Mouse (Mus musculus) ES-Bruce4 (cell line): ENCODE measurements around the gene Iqschfp.

Experiments used
- CTCF ChIP-seq: IDR thresholded peaks from one replicate; pipeline ENCODE4 v1.8.1; 2011; ENCODE audit warnings: low read depth, low read length
- EP300 ChIP-seq: IDR thresholded peaks from 2 replicates; pipeline ENCODE4 v1.6.1; 2011; ENCODE audit warnings: low read depth, low read length; ENCODE audit not compliant: insufficient read depth
- POLR2A ChIP-seq: IDR thresholded peaks from one replicate; pipeline ENCODE4 v1.8.1; 2011; ENCODE audit warnings: low read length; ENCODE audit not compliant: insufficient read depth

DNA sequence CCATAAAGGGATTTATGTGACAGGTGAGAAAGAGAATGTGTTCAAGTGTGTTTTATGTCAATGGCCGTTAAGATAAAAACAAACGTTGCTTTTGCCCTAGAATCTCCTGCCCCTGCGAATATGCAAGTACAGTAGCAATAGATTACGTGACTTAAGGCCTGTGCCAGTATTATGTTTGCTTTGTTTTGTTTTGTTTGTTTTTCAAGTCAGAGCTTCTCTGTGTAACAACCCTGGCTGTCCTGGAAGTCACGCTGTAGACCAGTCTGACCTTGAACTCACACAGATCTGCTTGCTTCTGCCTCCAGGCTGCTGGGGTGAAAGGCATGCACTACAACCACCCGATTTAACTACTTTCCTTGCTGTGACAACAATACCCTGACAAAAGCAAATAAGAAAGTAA, 370.3 kb downstream of the Iqschfp start:
- TF ChIP-seq CTCF (no peak), POLR2A (no peak), EP300 (no peak)
